Mouse (Mus musculus): ENCODE data around the gene Ccl1. TPM values are rescaled to one million over a fixed set of nuclear protein-coding genes. Genes with fewer than 3 reads are reported as not detected.

Gene Ccl1
- polyA plus RNA-seq, 1 experiment: not detected

GRCm38 (mm10) chr11:82163285-82163684 is 142.2 kb downstream of the Ccl1 start:
- H3K4me3 ChIP-seq (ENCODE audit: insufficient read depth, low read length): no peak overlapping the region
- TF ChIP-seq CTCF (IDR thresholded peaks at IDR 0.05; ENCODE audit: borderline replicate concordance, insufficient read depth, low read length) (no peak), POLR2A (IDR thresholded peaks at IDR 0.05; ENCODE audit: low read depth, low read length) (no peak)
- H3K4me1 ChIP-seq (ENCODE audit: control insufficient read depth, insufficient read depth, low read length): peaks cover 5% of the 10 kb centered on the region
- H3K27ac ChIP-seq (ENCODE audit: insufficient read depth, low read length): no peak overlapping the region

- H3K4me1 ChIP-seq (ENCODE audit: control insufficient read depth, insufficient read depth, low read length): peaks cover 4% of the 10 kb centered on the region; the same call in 1 of the 2 replicates
- no peak for TF ChIP-seq CTCF (IDR thresholded peaks at IDR 0.05; ENCODE audit: borderline replicate concordance, insufficient read depth, low read length)
- TF ChIP-seq POLR2A (IDR thresholded peaks at IDR 0.05; ENCODE audit: low read depth, low read length): no peak
- H3K4me3 ChIP-seq (ENCODE audit: insufficient read depth, low read length): no peak overlapping the region
- H3K27ac ChIP-seq (ENCODE audit: insufficient read depth, low read length): no peak overlapping the region
These were observed 146.4 kb downstream of the Ccl1 start for GRCm38 (mm10) chr11:82159126-82159525.

- Histone ChIP-seq H3K4me3 (ENCODE audit: insufficient read depth, low read length) (no peak overlapping the region), H3K27ac (ENCODE audit: insufficient read depth, low read length) (peak overlapping the region; percentile 96), H3K4me1 (ENCODE audit: control insufficient read depth, insufficient read depth, low read length) (peaks cover 20% of the 10 kb centered on the region)
- no peak for TF ChIP-seq CTCF (IDR thresholded peaks at IDR 0.05; ENCODE audit: borderline replicate concordance, insufficient read depth, low read length)
- no peak; the same call in 1 of the 2 replicates for TF ChIP-seq POLR2A (IDR thresholded peaks at IDR 0.05; ENCODE audit: low read depth, low read length)
These were observed 165.9 kb downstream of the Ccl1 start for GRCm38 (mm10) chr11:82139492-82140094.

GRCm38 (mm10) chr11:82136196-82136595 is 169.3 kb downstream of the Ccl1 start:
- peaks cover 20% of the 10 kb centered on the region for H3K4me1 ChIP-seq (ENCODE audit: control insufficient read depth, insufficient read depth, low read length)
- H3K27ac ChIP-seq (ENCODE audit: insufficient read depth, low read length): peak overlapping the region; percentile 61; the same call in 1 of the 2 replicates
- no peak overlapping the region for H3K4me3 ChIP-seq (ENCODE audit: insufficient read depth, low read length)
- no peak for TF ChIP-seq CTCF (IDR thresholded peaks at IDR 0.05; ENCODE audit: borderline replicate concordance, insufficient read depth, low read length)
- no peak for TF ChIP-seq POLR2A (IDR thresholded peaks at IDR 0.05; ENCODE audit: low read depth, low read length)

GRCm38 (mm10) chr11:82132977-82133376 is 172.5 kb downstream of the Ccl1 start:
- TF ChIP-seq CTCF (IDR thresholded peaks at IDR 0.05; ENCODE audit: borderline replicate concordance, insufficient read depth, low read length) (no peak), POLR2A (IDR thresholded peaks at IDR 0.05; ENCODE audit: low read depth, low read length) (no peak)
- Histone ChIP-seq H3K4me1 (ENCODE audit: control insufficient read depth, insufficient read depth, low read length) (peaks cover 6% of the 10 kb centered on the region), H3K27ac (ENCODE audit: insufficient read depth, low read length) (no peak overlapping the region), H3K4me3 (ENCODE audit: insufficient read depth, low read length) (no peak overlapping the region)

Other genes starting within 250 kb of the Ccl1 start
- gene Ccl11, start 247.9 kb downstream of the Ccl1 start, polyA plus RNA-seq (2011; ENCODE audit: insufficient read length, low read depth, missing spikeins): 2.6 and 2.9 TPM in 2 replicates
- gene Ccl12, start 203.8 kb downstream of the Ccl1 start, polyA plus RNA-seq (2011; ENCODE audit: insufficient read length, low read depth, missing spikeins): 7.3 TPM in 1 of 2 replicates, not detected in the other
- 1.0 TPM in 1 of 2 replicates, not detected in the other for gene Ccl8, start 190.5 kb downstream of the Ccl1 start, polyA plus RNA-seq (2011; ENCODE audit: insufficient read length, low read depth, missing spikeins)
- gene Tmem132e, start 83.2 kb upstream of the Ccl1 start, polyA plus RNA-seq (2011; ENCODE audit: insufficient read length, low read depth, missing spikeins): 0.89 and 1.9 TPM in 2 replicates